Mouse (Mus musculus): ENCODE measurements around the gene 2010111I01Rik. TPM values are rescaled to one million over a fixed set of nuclear protein-coding genes. Genes with fewer than 3 reads are reported as not detected.

2010111I01Rik gene
- polyA plus RNA-seq, 1 experiment, result 174 TPM

- TF ChIP-seq POLR2A (IDR thresholded peaks at IDR 0.05; ENCODE audit: low read depth, low read length) (no peak), CTCF (IDR thresholded peaks at IDR 0.05; ENCODE audit: borderline replicate concordance, insufficient read depth, low read length) (no peak)
- H3K4me1 ChIP-seq (ENCODE audit: control insufficient read depth, insufficient read depth, low read length), result peaks cover 6% of the 10 kb centered on the region; the same call in 1 of the 2 replicates
- H3K27ac ChIP-seq (ENCODE audit: insufficient read depth, low read length), result no peak overlapping the region
- H3K4me3 ChIP-seq (ENCODE audit: insufficient read depth, low read length), result no peak overlapping the region
Measured at GRCm38 (mm10) chr13:63300929-63301328, 336.2 kb downstream of the 2010111I01Rik start.

GRCm38 (mm10) chr13:63301764-63302209, 337.1 kb downstream of the 2010111I01Rik start:
- Histone ChIP-seq H3K4me3 (ENCODE audit: insufficient read depth, low read length) (no peak overlapping the region), H3K4me1 (ENCODE audit: control insufficient read depth, insufficient read depth, low read length) (peaks cover 6% of the 10 kb centered on the region; the same call in 1 of the 2 replicates), H3K27ac (ENCODE audit: insufficient read depth, low read length) (no peak overlapping the region)
- no peak for TF ChIP-seq CTCF (IDR thresholded peaks at IDR 0.05; ENCODE audit: borderline replicate concordance, insufficient read depth, low read length)
- TF ChIP-seq POLR2A (IDR thresholded peaks at IDR 0.05; ENCODE audit: low read depth, low read length), result no peak

GRCm38 (mm10) chr13:63302381-63302780, 337.7 kb downstream of the 2010111I01Rik start:
- Histone ChIP-seq H3K4me3 (ENCODE audit: insufficient read depth, low read length) (no peak overlapping the region), H3K27ac (ENCODE audit: insufficient read depth, low read length) (no peak overlapping the region), H3K4me1 (ENCODE audit: control insufficient read depth, insufficient read depth, low read length) (peaks cover 6% of the 10 kb centered on the region; the same call in 1 of the 2 replicates)
- no peak for TF ChIP-seq POLR2A (IDR thresholded peaks at IDR 0.05; ENCODE audit: low read depth, low read length)
- no peak for TF ChIP-seq CTCF (IDR thresholded peaks at IDR 0.05; ENCODE audit: borderline replicate concordance, insufficient read depth, low read length)

- Histone ChIP-seq H3K27ac (ENCODE audit: insufficient read depth, low read length) (peak overlapping the region; percentile 65), H3K4me3 (ENCODE audit: insufficient read depth, low read length) (no peak overlapping the region), H3K4me1 (ENCODE audit: control insufficient read depth, insufficient read depth, low read length) (peaks cover 6% of the 10 kb centered on the region; the same call in 1 of the 2 replicates)
- TF ChIP-seq CTCF (IDR thresholded peaks at IDR 0.05; ENCODE audit: borderline replicate concordance, insufficient read depth, low read length), result no peak
- TF ChIP-seq POLR2A (IDR thresholded peaks at IDR 0.05; ENCODE audit: low read depth, low read length), result no peak
Measured at GRCm38 (mm10) chr13:63304124-63304792, 339.6 kb downstream of the 2010111I01Rik start.

GRCm38 (mm10) chr13:63304799-63305159, 340.1 kb downstream of the 2010111I01Rik start:
- TF ChIP-seq POLR2A (IDR thresholded peaks at IDR 0.05; ENCODE audit: low read depth, low read length) (no peak), CTCF (IDR thresholded peaks at IDR 0.05; ENCODE audit: borderline replicate concordance, insufficient read depth, low read length) (no peak)
- H3K4me3 ChIP-seq (ENCODE audit: insufficient read depth, low read length), result no peak overlapping the region
- peaks cover 6% of the 10 kb centered on the region; the same call in 1 of the 2 replicates for H3K4me1 ChIP-seq (ENCODE audit: control insufficient read depth, insufficient read depth, low read length)
- H3K27ac ChIP-seq (ENCODE audit: insufficient read depth, low read length), result peak overlapping the region; percentile 47

GRCm38 (mm10) chr13:63305160-63306011, 340.7 kb downstream of the 2010111I01Rik start:
- Histone ChIP-seq H3K4me1 (ENCODE audit: control insufficient read depth, insufficient read depth, low read length) (peaks cover 6% of the 10 kb centered on the region; the same call in 1 of the 2 replicates), H3K27ac (ENCODE audit: insufficient read depth, low read length) (peak overlapping the region; percentile 47), H3K4me3 (ENCODE audit: insufficient read depth, low read length) (no peak overlapping the region)
- TF ChIP-seq CTCF (IDR thresholded peaks at IDR 0.05; ENCODE audit: borderline replicate concordance, insufficient read depth, low read length) (no peak), POLR2A (IDR thresholded peaks at IDR 0.05; ENCODE audit: low read depth, low read length) (no peak)

GRCm38 (mm10) chr13:63306768-63307167, 342.1 kb downstream of the 2010111I01Rik start:
- no peak overlapping the region for H3K27ac ChIP-seq (ENCODE audit: insufficient read depth, low read length)
- H3K4me3 ChIP-seq (ENCODE audit: insufficient read depth, low read length), result no peak overlapping the region
- TF ChIP-seq CTCF (IDR thresholded peaks at IDR 0.05; ENCODE audit: borderline replicate concordance, insufficient read depth, low read length) (no peak), POLR2A (IDR thresholded peaks at IDR 0.05; ENCODE audit: low read depth, low read length) (no peak)
- peaks cover 6% of the 10 kb centered on the region; the same call in 1 of the 2 replicates for H3K4me1 ChIP-seq (ENCODE audit: control insufficient read depth, insufficient read depth, low read length)

- TF ChIP-seq POLR2A (IDR thresholded peaks at IDR 0.05; ENCODE audit: low read depth, low read length), result no peak
- H3K4me1 ChIP-seq (ENCODE audit: control insufficient read depth, insufficient read depth, low read length), result no peaks in the 10 kb centered on the region
- H3K27ac ChIP-seq (ENCODE audit: insufficient read depth, low read length), result no peak overlapping the region
Measured at GRCm38 (mm10) chr13:63309563-63309962, 344.9 kb downstream of the 2010111I01Rik start.

GRCm38 (mm10) chr13:63311156-63311555, 346.5 kb downstream of the 2010111I01Rik start:
- no peak overlapping the region for H3K27ac ChIP-seq (ENCODE audit: insufficient read depth, low read length)
- H3K4me3 ChIP-seq (ENCODE audit: insufficient read depth, low read length), result no peak overlapping the region
- H3K4me1 ChIP-seq (ENCODE audit: control insufficient read depth, insufficient read depth, low read length), result no peaks in the 10 kb centered on the region
- TF ChIP-seq CTCF (IDR thresholded peaks at IDR 0.05; ENCODE audit: borderline replicate concordance, insufficient read depth, low read length) (no peak), POLR2A (IDR thresholded peaks at IDR 0.05; ENCODE audit: low read depth, low read length) (no peak)

More at GRCm38 (mm10) chr13:63309563-63309962, 344.9 kb downstream of the 2010111I01Rik start:
- no peak overlapping the region for H3K4me3 ChIP-seq (ENCODE audit: insufficient read depth, low read length)

Measured in embryonic fibroblast, embryonic 13.5 days (primary cell).